Mouse (Mus musculus): ENCODE results near the gene Myrfl.

Myrfl gene

DNA sequence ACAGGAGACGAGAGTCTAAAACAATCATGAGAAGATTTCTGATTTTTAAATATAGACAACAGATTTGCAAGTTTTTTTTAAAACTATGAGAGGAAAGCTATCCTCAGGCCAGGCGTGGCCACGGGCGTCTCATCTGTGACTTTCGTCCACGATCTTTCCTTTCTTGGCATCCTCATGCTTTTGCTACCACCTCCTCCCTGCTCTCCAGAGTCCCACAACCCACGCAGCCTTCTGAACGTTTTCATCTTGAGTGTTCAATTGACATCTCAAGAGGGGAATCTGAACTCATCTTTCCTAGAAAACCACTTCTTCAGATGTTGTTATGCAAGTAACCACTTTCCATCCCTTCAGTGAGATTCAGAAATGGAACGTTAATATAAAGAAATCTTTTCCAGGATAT lies 83.6 kb downstream of the Myrfl start:
- DNase-seq = no peak

DNA sequence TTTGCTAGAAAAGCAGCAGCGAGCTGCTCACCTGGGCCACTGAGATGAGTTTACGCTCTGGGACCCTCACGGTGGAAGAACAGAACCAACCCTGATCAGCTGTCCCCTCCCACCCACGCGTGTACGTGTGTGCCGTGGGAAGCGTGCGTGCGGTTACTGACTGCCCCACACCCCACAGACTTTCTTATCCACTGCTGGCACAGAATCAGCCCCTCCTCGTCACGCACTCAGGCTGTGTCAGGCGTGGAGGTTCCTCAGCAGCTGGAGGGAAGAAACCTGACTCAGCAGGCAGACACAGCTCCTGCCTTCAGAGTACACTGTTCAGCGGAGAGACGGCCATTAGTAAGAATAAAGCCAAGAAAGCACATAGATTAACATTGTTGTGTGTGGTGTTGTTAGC lies 86.0 kb downstream of the Myrfl start:
- no peak for DNase-seq

DNA sequence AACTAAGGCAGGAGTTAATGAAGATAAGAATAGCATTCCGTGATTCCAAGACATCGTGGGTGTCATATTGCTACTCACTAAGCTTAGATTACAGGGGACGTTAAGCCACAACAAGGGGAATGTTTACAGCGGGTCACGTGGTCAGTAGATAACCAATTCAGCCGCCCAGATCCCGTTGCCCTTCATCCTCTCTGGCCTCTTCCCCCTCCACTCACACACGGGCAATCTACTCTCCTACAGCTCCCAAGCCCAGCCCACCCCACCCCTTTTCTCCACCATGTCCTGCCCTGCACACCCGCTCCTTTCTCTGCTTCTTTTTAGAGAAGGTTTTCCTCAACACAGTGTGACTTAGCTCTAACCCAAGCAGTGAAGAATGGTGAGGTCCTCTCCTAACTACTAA lies 87.3 kb downstream of the Myrfl start:
- DNase-seq = no peak

DNA sequence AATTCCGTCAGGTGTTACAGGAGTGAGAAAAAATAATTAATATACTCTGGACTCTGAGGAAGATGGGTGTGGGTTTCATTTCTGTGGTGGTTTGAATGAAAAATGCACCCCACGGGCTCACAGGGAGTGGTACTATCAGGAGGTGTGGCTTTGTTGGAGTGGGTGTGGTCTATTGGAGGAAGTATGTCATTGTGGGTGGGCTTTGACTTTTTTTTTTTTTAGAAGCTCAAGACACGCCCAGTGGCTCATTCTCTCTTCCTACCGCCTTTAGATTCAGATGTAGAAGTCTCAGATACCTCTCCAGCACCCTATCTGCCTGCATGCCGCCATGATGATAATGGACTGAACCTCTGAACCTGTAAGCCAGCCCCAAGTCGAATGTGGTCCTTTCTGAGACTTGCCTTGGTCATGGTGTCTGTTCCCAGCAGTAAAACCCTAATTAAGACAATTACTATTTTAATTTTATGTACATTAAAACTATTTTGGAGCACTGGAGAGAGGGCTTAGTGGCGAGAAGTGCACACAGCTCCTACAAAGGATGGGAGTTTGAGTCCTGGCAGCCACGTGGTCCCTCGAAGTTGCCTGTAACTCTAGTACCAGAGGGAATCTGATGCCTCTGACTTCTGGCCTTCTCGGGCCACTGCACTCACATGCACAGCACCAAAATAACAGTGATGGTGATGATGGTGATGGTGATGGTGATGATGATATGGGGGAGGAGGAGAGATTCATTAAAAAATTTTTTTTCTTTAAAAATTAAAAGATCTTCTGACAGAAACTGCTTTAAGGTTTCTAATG lies 88.0 kb downstream of the Myrfl start:
- DNase-seq = no peak

DNA sequence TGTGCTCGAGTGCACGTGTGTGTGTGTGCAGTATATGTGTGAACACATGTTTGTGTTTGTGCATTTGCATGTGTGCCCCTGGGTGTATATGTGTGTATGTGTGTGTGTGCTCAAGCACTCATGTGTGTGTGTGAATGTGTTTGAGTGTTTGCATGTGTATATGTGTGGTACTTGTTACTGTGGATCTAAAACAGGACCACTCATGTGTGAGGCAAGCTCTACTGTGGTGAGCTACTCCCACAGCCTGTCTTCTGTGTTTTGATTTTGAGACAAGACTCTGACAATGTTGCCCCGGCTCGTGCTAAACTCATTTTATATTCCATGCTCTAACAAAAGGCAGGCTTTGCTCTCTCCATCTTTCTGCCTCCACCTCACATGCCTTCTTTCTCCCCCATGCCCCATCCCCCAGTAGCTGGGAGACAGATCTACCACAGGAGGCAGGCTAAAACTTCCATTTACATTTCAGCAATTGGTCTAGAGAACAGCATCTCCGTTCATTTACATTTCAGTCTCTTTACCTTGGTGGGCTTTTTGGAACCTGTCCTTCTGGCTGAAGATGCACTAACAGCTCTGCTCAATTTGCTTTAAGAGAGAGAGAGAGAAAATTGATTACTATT lies 94.4 kb downstream of the Myrfl start:
- DNase-seq = no peak

DNA sequence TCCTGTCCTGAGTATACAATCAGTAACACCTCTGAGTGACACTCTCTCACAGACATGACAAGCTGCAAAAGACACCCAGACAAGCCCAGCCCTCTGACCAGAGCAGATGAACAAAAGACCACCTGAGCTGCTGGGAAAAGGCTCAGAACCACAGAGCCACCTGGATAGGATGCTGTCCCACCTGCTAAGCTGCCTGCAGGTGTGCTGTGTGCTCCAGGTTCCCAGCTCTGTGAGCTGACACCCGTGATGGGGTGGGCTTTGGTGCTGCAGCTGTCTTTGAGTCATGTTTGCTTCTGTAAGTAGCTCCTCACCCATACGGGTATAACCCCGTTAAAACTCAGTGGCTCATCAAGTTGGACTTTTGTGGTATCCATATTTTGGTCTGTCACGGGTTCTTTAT lies 95.4 kb downstream of the Myrfl start:
- DNase-seq = no peak

DNA sequence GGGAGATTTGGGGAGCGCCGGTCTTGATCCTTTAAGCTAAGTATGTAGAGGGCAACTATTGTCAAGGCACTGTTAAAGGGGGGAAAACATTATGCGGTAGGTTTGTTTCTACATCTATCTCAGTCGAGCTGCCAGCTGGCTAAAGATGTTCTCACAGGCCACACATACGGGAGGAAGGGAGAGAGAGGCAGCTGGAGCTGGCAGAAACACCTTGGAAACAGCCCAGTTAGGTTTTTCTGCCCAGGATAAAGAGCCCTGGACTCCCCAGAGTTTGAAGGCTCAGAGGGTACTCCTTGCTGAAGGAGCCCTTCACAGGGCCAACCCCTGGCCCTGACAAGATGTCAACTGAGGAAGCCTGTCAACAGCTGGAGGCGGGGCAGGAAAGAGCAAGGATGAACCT lies 100.7 kb downstream of the Myrfl start:
- no peak for DNase-seq

DNA sequence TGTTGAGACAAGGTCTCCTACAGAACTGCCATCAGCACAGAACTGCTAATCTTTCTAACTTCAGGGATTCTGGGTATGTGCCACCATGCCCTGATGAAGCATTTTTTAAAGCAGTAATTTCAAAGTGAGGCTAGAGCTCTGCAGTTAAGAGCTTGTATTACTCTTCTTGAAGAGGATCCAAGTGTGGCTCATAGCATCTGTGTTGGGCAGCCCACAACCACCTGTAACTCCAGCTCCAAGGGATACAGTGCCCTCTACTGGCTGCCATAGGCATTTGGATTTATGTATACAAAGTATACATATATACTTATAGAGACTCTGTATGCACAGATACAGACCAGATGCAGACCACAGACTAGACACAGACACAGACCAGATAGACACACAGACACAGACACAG lies 107.6 kb downstream of the Myrfl start:
- peak; percentile 22 for DNase-seq

DNA sequence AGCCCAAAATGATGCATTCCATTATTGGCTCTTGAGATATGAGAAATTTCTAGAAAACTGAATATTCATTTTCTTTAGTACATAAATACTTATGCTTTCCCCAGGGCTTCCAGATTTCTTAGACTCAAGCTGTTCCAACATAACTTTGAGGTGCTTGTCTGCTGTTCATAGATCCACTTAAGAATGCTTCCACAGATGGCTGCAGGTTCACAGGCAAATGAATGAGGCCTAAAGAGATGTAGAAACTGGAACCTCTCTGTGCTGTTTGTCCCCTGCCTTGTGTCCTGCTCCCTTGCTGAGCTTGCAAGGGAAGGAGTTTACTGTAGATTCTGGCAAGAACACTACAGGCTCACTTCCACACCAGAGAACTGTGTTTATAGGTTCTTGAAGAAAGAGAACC lies 108.3 kb downstream of the Myrfl start:
- no peak for DNase-seq

DNA sequence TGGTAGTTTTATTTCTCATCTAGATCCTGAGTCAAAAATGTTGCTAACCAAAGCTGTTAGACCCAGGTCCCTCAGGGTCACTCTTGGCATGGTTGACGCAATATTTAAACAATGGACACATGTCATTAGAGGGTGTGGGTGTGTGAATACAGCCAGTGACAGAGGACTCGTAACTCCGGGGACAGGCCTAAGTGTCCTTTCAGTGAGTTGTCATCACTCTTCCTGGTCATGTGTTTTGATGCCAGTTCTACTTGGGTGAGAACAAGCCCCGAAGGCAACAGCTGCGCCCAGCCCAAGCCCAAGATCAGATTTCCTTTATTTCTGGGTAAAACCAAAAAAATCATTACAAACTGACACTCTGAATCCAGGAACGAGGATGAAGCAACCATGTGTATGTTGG lies 112.6 kb downstream of the Myrfl start:
- no peak for DNase-seq

DNA sequence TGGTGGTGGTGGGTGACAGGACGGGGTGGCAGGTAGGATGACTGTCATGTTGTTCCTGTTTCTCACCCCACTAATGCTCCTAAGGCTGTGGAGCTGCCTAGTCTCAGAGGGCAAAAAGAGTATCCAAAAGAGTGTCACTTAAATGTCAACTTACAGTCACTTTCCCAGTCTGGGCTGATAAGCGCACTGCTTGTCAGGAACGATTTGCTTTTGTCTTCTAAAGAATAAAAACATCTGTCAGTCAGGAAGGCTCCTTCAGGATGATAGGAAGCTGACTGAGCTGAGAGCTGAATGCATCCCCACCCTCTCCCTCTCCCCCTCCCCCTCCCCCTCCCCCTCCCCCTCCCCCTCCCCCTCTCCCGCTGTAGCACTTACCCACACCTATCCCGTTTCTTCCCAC lies 113.7 kb downstream of the Myrfl start:
- no peak for DNase-seq

DNA sequence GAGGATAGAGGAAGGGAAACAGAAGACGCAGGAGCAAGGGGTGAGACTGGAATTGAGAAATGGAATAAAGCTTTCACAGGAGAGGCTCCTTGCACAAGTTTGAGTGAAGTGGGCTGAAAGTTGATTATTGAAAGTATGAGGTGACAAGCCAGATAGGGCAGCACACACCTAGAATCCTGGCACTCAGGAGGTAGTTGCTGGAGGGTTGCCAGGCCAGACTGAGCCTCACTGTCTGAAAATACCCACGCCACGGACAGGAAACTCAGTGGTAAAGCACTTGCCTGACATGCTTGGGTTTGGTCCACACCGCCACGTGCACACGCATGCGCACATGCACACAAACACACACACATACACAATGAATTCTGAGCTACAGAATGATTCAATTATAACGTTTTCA lies 118.8 kb downstream of the Myrfl start:
- no peak for DNase-seq

DNA sequence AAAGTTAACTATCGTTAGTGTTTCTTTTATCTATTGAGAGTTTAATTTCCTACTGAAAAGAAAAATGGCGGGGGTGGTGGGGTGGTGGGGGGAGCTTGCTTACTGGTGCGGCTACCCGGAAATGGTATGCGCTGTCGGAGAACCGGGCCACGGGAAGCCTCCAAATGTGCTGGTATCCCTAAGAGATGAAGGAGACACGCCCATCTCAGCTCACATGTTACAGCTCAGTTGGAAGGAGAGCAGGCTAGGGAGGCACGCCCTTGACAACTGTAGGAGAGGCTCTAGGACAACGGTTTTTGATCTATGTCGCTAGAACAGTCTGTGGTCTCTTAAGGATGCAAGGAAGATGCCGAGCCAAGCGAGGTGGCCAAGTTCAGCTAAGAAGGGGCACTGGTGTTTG lies 119.9 kb downstream of the Myrfl start:
- DNase-seq = no peak

DNA sequence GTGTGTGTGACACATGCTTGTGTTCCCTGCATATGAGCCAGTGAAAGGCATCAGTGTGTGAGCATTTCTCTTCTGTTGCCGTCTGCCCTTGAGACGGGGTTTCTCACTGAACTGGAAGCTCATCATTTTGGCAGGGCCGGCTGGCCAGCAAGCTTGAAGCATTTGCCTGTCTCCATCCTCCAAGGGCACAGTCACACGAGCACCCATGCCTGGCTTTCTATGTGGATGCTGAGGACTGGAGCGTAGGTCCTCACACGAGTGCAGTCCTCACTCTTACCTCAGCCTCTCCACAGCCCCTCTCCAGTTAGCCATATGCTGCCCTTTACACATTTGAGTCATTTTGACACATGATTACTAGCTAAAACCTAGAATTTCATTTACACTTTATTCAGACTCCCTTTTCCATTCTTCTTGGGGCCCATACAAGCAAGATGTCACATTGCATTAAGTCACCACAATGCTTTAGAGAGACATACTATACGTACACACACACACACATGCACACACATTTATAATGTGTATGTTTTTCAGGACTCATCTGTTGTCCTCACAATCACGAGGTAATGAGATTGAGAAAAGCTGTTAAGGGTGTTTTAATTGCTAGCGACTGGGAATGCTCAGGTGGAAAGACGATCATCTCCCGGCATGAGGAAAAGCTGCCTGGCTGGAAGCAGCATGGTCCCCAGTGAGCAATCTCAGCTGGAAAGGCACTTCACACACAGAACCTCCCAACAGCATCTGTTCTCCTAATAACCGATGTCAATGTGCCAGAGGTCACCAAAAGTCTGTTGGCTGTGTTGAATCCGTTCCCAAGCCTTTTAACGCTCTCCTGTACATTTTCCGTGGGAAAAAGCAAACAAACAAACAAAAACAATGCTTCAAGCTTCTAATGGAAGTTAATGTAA lies 122.6 kb downstream of the Myrfl start:
- DNase-seq = no peak

DNA sequence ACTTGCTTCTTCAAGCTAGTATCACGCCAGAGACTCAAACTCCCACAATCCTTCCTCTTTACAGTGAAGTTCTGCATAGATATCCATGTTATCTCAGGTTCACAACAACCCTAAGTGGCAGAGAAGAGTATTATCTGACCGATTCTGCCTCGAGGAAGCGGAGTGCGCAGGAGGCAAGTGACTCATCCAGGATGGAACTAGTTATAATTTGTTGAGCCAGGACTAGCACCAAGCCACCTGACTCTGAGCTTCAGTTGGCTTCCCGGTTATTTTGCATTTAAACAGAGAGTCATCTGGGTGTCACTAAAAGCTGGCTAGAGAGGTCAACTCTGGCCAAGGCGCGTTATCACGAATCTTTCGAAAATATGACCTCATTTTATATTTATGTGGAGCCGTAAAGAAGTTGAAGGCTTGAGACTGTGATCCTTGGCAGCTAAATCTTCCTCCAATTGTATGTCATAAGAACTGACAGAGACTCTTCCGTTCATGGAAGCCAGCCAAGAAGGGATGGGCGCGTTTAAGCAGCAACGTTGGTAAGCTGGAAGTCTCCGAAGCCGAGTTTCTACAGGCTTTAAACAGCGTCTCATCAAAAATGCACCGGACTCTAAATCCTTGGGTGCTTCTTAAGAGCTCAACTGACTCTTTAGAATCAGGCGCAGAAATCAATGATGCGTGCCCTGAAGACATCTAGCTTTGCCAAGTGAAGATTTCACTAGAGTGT lies 125.3 kb downstream of the Myrfl start:
- peak; percentile 76 for DNase-seq

DNA sequence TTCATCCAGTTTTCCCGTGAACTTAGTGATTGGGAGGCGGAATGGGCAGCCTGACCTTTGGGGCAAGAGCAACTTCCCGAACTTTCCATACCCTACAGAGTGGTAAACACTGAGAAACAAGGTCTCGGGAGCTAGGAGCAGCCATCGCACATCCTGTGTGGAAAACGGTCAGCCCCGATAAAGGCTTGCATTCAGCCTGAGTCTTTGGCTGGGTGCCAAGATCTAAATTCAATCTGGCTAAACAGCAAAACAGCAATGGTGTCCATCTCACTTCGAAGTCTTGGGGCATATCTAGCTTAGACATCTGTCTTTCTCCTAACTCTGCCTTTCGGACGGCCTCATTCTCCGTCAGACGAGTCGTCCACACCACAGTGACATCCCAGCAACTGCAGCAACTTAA lies 128.1 kb downstream of the Myrfl start:
- DNase-seq = peak; percentile 20

DNA sequence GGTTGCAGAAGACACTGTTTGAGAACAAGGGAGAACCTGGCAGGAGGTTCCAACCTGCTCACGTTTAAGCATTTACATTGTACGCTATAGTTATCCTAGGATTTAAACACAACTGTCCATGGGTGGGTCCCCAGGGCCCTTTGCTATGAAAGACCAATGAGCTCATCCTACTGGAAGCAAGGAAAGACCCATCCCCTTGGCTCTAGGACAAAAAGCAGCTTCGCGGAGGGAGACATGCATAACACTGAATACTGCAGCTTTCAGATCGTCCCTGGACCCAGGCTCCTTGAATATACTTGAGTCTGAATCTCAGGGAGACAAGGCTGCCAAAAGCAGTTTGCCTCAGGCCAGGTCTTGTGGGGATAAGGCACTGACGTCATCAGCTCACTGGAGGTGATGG lies 130.2 kb downstream of the Myrfl start:
- DNase-seq = no peak

DNA sequence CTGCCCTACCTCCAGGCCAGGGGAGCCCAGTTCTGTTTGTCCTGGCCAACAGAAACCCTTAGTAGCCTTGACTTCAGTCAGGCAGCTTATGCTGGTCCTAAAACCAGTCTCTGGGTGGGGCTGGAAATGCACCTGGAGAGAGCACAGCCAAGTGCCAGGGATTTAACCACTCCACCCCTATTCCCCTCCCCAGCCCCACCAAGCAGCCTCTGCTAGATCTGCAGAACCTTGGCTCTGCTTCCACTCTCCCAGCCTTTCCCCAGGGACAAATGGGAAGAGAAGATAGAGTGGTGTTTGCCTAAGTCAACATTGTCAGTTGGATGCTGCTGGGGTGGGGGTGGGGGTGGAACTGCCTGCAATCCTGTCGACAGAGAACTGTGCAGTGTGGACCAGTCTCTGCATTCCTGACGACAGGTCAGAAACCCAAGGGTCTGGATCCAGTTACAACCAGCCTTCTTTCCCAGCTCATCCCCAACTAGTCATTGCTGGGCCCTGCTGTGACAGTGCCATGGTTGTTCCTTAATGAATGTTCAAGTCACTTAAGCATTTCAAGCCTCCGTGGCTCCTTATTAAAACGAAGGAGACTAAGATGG lies 135.1 kb downstream of the Myrfl start:
- DNase-seq = no peak

DNA sequence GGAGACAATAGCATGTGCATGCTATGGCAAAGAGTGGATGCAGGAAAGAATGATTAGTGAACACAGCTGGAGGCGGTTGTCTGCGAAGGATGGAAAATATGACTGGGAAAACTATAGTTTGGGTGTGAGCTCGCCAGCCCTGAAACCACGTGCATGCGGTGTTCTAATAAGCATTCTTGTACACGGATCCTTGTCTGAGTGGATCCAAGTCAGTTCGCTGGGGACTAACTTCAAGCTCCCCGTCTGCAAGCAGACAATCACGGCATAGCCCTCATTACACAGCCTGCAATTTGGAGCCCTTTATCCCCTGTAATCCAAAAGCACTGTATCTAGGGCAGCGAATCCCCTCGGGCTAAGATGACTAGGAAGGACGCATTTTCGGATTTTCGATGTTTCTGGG lies 136.2 kb downstream of the Myrfl start:
- no peak for DNase-seq

DNA sequence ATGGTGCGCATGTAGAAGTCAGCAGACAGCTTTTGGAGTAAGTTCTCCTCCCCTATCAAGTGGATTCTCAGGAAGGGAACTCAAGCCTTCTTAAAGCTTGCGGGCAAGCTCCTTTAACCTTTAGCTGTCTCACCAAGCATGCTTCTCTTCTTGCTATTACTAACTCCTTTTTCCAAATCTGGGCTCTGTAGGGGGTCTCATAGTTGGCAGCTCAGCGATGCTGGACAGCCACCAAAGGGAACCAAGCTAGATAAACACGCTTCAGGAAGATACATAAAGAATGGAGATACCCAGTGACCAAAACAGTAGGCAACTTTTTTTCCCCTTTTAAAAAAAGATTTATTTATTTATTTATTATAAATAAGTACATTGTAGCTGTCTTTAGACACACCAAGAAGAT lies 136.9 kb downstream of the Myrfl start:
- no peak for DNase-seq

DNA sequence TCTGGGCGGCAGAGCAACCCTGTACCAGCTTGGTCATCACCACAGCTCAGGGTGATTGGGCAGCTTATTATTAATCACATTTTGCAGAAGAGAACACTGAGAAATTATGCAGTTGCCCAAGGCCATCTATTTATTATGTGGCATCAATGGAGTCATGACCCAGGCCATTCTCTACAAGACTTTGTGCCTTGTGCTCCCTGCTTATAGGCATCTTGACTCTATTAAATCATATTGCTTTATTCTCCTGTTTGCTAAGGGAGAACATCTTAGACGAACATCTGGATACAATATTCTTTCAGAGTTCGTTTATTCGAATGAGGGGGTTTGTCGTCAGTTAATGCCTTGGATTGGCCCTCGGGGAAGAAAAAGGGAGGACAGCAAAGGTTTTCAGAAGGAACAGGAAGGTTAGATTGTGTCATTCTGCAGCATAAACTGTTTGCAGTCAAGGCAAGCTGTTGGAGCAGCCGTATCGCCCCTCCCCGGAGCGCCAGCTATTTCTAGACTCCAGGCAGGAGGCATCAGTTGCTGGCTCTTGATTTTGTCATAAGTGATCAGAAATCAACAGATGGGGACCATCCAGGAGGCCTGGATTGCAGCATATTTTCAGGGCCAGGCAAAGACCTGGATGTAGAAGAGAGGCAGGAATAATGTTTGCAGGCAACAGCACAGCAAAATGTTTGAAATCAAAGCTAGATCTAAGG lies 140.7 kb downstream of the Myrfl start:
- peak; percentile 7 for DNase-seq

DNA sequence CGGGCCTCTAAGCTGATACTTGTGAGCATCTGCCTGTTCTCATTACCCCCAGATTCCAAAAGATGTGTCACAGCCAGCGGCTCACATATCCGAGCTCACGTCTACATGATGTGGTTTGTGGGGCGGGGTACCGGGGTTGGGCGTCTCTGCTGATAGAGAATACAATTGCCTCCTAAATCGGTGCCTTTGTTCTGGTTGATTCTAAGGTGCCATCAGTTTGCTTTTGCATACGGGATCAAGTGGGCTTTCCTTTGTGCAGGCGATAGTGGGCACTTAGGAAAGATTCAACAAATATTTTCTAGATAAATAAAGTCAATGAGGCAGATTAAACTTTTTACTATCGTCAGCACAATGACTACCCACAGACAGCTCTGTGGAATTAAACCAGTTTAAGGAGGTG lies 141.8 kb downstream of the Myrfl start:
- DNase-seq = no peak
